Mouse (Mus musculus) testis, adult 2 months (tissue): ENCODE data around the gene 9430038I01Rik.

Experiments
- CTCF ChIP-seq: fragments of 200-500 bp; IDR thresholded peaks from 2 replicates; pipeline ENCODE4 v1.5.1; 2012; ENCODE audit warnings: low read depth, mild to moderate bottlenecking, inconsistent platforms, low read length, moderate library complexity; ENCODE audit not compliant: control insufficient read depth, insufficient read depth, insufficient replicate concordance
- POLR2A ChIP-seq: fragments of 200-500 bp; IDR thresholded peaks from 2 replicates; pipeline ENCODE4 v1.6.1; 2012; ENCODE audit warnings: low read depth, mild to moderate bottlenecking, inconsistent platforms, low read length, moderate library complexity; ENCODE audit not compliant: control insufficient read depth

- TF ChIP-seq CTCF (no peak), POLR2A (no peak)
Observed at GRCm38 (mm10) chr7:137370175-137370574, 40.4 kb downstream of the 9430038I01Rik start.
